Comparison of ENCODE assay signal across 16 mouse cellular contexts in genomic region chr17:5937441-5937840, GRCm38 (mm10). TPM values are rescaled to one million over a fixed set of nuclear protein-coding genes. Genes with fewer than 3 reads are reported as not detected.
DNase-seq lines count a peak whose midpoint lies in the region; ATAC-seq lines count a peak whose summit lies in the region.
"Had no signal": no experiment of that assay in that cellular context is flagged by ENCODE, and none has a peak within 500 bp of the region (broad histone marks: within the 10 kb centered on the region; RNA-seq: fewer than 3 reads in every experiment).

No protein-coding gene starts in this region.

- H3K36me3 ChIP-seq in forebrain, embryonic 11.5 days (ENCODE audit: control insufficient read depth, insufficient read depth, low read length), result no peaks in the 10 kb centered on the region
- H3K36me3 ChIP-seq in forebrain, embryonic 10.5 days (replicated peaks), result no peaks in the 10 kb centered on the region
- H3K36me3 ChIP-seq: hindbrain, embryonic 13.5 days; neural tube, embryonic 12.5 days had no signal

- no peak overlapping the region for H3K9ac ChIP-seq in forebrain, embryonic 11.5 days (ENCODE audit: low read length)
- H3K9ac ChIP-seq: hindbrain, embryonic 13.5 days; lung, embryonic 14.5 days; neural tube, embryonic 12.5 days had no signal

- H3K4me3 ChIP-seq in forebrain, embryonic 11.5 days (ENCODE audit: low read depth, low read length), result no peak overlapping the region
- no peak overlapping the region for H3K4me3 ChIP-seq in forebrain, embryonic 10.5 days
- H3K4me3 ChIP-seq: erythroblast, embryonic 14.5 days; hindbrain, embryonic 13.5 days; megakaryocyte, embryonic 14.5 days; neural tube, embryonic 12.5 days had no signal

- H3K9me3 ChIP-seq in forebrain, embryonic 11.5 days (ENCODE audit: control insufficient read depth, low read length), result no peaks in the 10 kb centered on the region
- peaks cover 2% of the 10 kb centered on the region; the same call in 1 of the 2 replicates for H3K9me3 ChIP-seq in forebrain, embryonic 10.5 days
- H3K9me3 ChIP-seq: hindbrain, embryonic 13.5 days; neural tube, embryonic 12.5 days had no signal

- peaks cover 18% of the 10 kb centered on the region for H3K27me3 ChIP-seq in forebrain, embryonic 11.5 days (ENCODE audit: control insufficient read depth, insufficient read depth, low read length)
- H3K27me3 ChIP-seq in forebrain, embryonic 10.5 days (ENCODE audit: poor library complexity, severe bottlenecking), result peaks cover 71% of the 10 kb centered on the region

- no peak overlapping the region for H3K27ac ChIP-seq in forebrain, embryonic 11.5 days (ENCODE audit: low read depth, low read length)
- H3K27ac ChIP-seq in forebrain, embryonic 10.5 days, result no peak overlapping the region
- H3K27ac ChIP-seq: hindbrain, embryonic 13.5 days; neural tube, embryonic 12.5 days had no signal

- no peak for ATAC-seq in forebrain, embryonic 11.5 days (replicated peaks; ENCODE audit: low FRiP score)
- ATAC-seq: intestine, postnatal 0 days had no signal

- peaks cover 10% of the 10 kb centered on the region; the same call in 1 of the 2 replicates for H3K4me1 ChIP-seq in forebrain, embryonic 11.5 days (replicated peaks; ENCODE audit: control insufficient read depth, insufficient read depth, low read length)
- H3K4me1 ChIP-seq in forebrain, embryonic 10.5 days, result peaks cover 41% of the 10 kb centered on the region

- 77% methylated on average over 2 of the region's 2 CpGs for WGBS in forebrain, embryonic 11.5 days
- WGBS in forebrain, embryonic 10.5 days, result 80% methylated on average over 2 of the region's 2 CpGs

- peak; percentile 33 for DNase-seq in forebrain, embryonic 11.5 days (ENCODE audit: low spot score)
- DNase-seq in forebrain, embryonic 10.5 days (ENCODE audit: extremely low spot score, low spot score), result no peak
- DNase-seq in 3134 (ENCODE audit: extremely low read depth, insufficient read length, low spot score), result peak; percentile 35
- peak; percentile 66 for DNase-seq in adrenal gland, postnatal 10 days
- peak; percentile 70 for DNase-seq in cerebellum, adult 9-11 months
- DNase-seq in gastrocnemius, postnatal 25 days, result no peak
- DNase-seq in spleen, postnatal 14 days (ENCODE audit: low spot score in 2 of 2), result no peak
- DNase-seq in right cerebral cortex, postnatal 14 days, result no peak
- DNase-seq: embryo, embryonic 11 days; lung, embryonic 14.5 days; retina, postnatal 1 day had no signal

- H3K4me2 ChIP-seq in forebrain, embryonic 11.5 days (ENCODE audit: low read depth, low read length, severe bottlenecking), result no peak overlapping the region
- H3K4me2 ChIP-seq: hindbrain, embryonic 13.5 days; lung, embryonic 14.5 days; neural tube, embryonic 12.5 days had no signal

RNA-seq across cellular contexts. Expression of gene Synj2, which starts 3.6 kb away (rescaled TPM):
- 1.0 and 1.2 TPM in 2 replicates for polyA plus RNA-seq in forebrain, embryonic 11.5 days (2014; fragmentation: Nextera tagmentation; extraction: Ambion mirVana)
- polyA plus RNA-seq in forebrain, embryonic 10.5 days (2016; fragmentation: Nextera tagmentation; extraction: Ambion mirVana), result 0.90 and 1.1 TPM in 2 replicates
- 10 to 100 TPM in 1 of 2 experiments, 1 to 10 TPM in 1; 8.2 to 15.4 TPM for total RNA-seq in adrenal gland, postnatal 10 days (2021)
- 10 to 100 TPM; 35.8 to 48.7 TPM for total RNA-seq in gastrocnemius, postnatal 25 days (2021)
- polyA plus RNA-seq: erythroblast, embryonic 14.5 days had no signal

Comparison
In these comparisons a context has a peak if more than half of its experiments do, and no peak if none do; other contexts are left out.
1. DNase-seq: peak in forebrain, embryonic 11.5 days (single experiment), 3134 (single experiment), adrenal gland, postnatal 10 days (single experiment) and cerebellum, adult 9-11 months (single experiment); none in forebrain, embryonic 10.5 days (single experiment), gastrocnemius, postnatal 25 days (single experiment), spleen, postnatal 14 days (0 of 2) and right cerebral cortex, postnatal 14 days (single experiment).